Mouse (Mus musculus) adipocyte (in vitro differentiated cells): ENCODE data around the gene Mfsd4b5.
A peak's percentile ranks its signal among the peaks of the same experiment; 100 is the strongest.
"Not testable (repeated sequence)": the region's sequence is repeated elsewhere in the genome, so short reads cannot be mapped to it uniquely, and the experiment has no call there.

Experiments used
- DNase-seq: peaks from one replicate; pipeline ENCODE4 v3.0.0-alpha.2; 2016; ENCODE audit warnings: low spot score

Mfsd4b5 gene

GRCm38 (mm10) chr10:39986466-39986865, at the start of gene Mfsd4b5:
Gene Mfsd4b5, minus strand, starts transcription at chr10:39986646.
- DNase-seq = no peak

- no peak for DNase-seq
Measured at GRCm38 (mm10) chr10:40034956-40035355, 48.5 kb upstream of the Mfsd4b5 start.

- DNase-seq = no peak
Measured at GRCm38 (mm10) chr10:40032897-40033296, 46.5 kb upstream of the Mfsd4b5 start.

- no peak for DNase-seq
Measured at GRCm38 (mm10) chr10:40030716-40031115, 44.3 kb upstream of the Mfsd4b5 start.

GRCm38 (mm10) chr10:40029610-40030009, 43.2 kb upstream of the Mfsd4b5 start:
- DNase-seq = peak; percentile 58

- no peak for DNase-seq
Measured at GRCm38 (mm10) chr10:40028091-40028490, 41.6 kb upstream of the Mfsd4b5 start.

- DNase-seq = no peak
Measured at GRCm38 (mm10) chr10:40026546-40026945, 40.1 kb upstream of the Mfsd4b5 start.

GRCm38 (mm10) chr10:40025560-40025959, 39.1 kb upstream of the Mfsd4b5 start:
- DNase-seq = no peak

- no peak for DNase-seq
Measured at GRCm38 (mm10) chr10:40024554-40025428, 38.3 kb upstream of the Mfsd4b5 start, which contains the start of gene Mfsd4b1. Gene Mfsd4b1, minus strand, starts transcription at chr10:40025268.

GRCm38 (mm10) chr10:40020401-40020800, 34.0 kb upstream of the Mfsd4b5 start:
- no peak for DNase-seq

- DNase-seq = peak; percentile 50
Measured at GRCm38 (mm10) chr10:40019492-40019891, 33.0 kb upstream of the Mfsd4b5 start.

GRCm38 (mm10) chr10:40018261-40018860, 31.9 kb upstream of the Mfsd4b5 start:
- no peak for DNase-seq

- DNase-seq = no peak
Measured at GRCm38 (mm10) chr10:40009591-40009990, 23.1 kb upstream of the Mfsd4b5 start.

GRCm38 (mm10) chr10:40008847-40009246, 22.4 kb upstream of the Mfsd4b5 start:
- not testable (repeated sequence) for DNase-seq

GRCm38 (mm10) chr10:40007953-40008352, 21.5 kb upstream of the Mfsd4b5 start:
- DNase-seq = no peak

GRCm38 (mm10) chr10:40006963-40007362, 20.5 kb upstream of the Mfsd4b5 start:
- no peak for DNase-seq

GRCm38 (mm10) chr10:40000746-40001145, 14.3 kb upstream of the Mfsd4b5 start:
- no peak for DNase-seq

GRCm38 (mm10) chr10:39991155-39991554, 4.7 kb upstream of the Mfsd4b5 start:
- no peak for DNase-seq

- DNase-seq = no peak
Measured at GRCm38 (mm10) chr10:39982604-39983003, 3.8 kb downstream of the Mfsd4b5 start.

- DNase-seq = no peak
Measured at GRCm38 (mm10) chr10:39978231-39978630, 8.2 kb downstream of the Mfsd4b5 start.

GRCm38 (mm10) chr10:39977346-39977745, 9.1 kb downstream of the Mfsd4b5 start:
- no peak for DNase-seq

GRCm38 (mm10) chr10:39975771-39976170, 10.7 kb downstream of the Mfsd4b5 start:
- DNase-seq = no peak

- no peak for DNase-seq
Measured at GRCm38 (mm10) chr10:39974982-39975381, 11.5 kb downstream of the Mfsd4b5 start.
